Mouse (Mus musculus) hindbrain, embryonic 10.5 days (tissue): ENCODE data around the gene Cnksr1. TPM values are rescaled to one million over a fixed set of nuclear protein-coding genes. Genes with fewer than 3 reads are reported as not detected.

ENCODE experiments used
- DNase-seq: peaks from one replicate; pipeline ENCODE4 v3.0.0-alpha.2; 2017; ENCODE audit warnings: low spot score
- H3K27ac ChIP-seq: fragments of 300-500 bp; sonication (generic); 2 replicates; pipeline ENCODE4 v1.5.1; 2016; ENCODE audit warnings: mild to moderate bottlenecking, moderate library complexity
- H3K27me3 ChIP-seq: fragments of 300-500 bp; sonication (generic); 2 replicates; pipeline ENCODE4 v1.6.1; 2016; ENCODE audit warnings: mild to moderate bottlenecking; ENCODE audit not compliant: poor library complexity, insufficient read depth, severe bottlenecking
- H3K36me3 ChIP-seq: fragments of 300-500 bp; sonication (generic); 2 replicates; pipeline ENCODE4 v1.6.1; 2016; ENCODE audit warnings: mild to moderate bottlenecking, moderate library complexity
- H3K4me1 ChIP-seq: fragments of 300-500 bp; sonication (generic); replicated peaks from 2 replicates; pipeline ENCODE4 v1.6.1; 2016; ENCODE audit warnings: mild to moderate bottlenecking
- H3K4me3 ChIP-seq: fragments of 300-500 bp; sonication (generic); 2 replicates; pipeline ENCODE4 v1.5.1; 2016; ENCODE audit warnings: mild to moderate bottlenecking, moderate library complexity
- H3K9me3 ChIP-seq: fragments of 300-500 bp; sonication (generic); 2 replicates; pipeline ENCODE4 v1.6.1; 2016; ENCODE audit warnings: mild to moderate bottlenecking, moderate library complexity
- WGBS: fragments of 180-500 bp; shearing (Covaris S2); methylation state at CpG from one replicate; pipeline ENCODE4 v1.1.7; 2016; 5-methylcytosine and 5-hydroxymethylcytosine counted together
- polyA plus RNA-seq: library from polyadenylated mRNA; unstranded; fragments of >200 nt; fragmentation: Nextera tagmentation; extraction: Ambion mirVana; gene quantifications from 2 replicates; pipeline ENCODE4 v1.2.1, GENCODE M21; 2016

Gene Cnksr1
- polyA plus RNA-seq, 1 experiment from 2014 or later = 0.89 TPM

- Histone ChIP-seq H3K27me3 (peaks cover 94% of the 10 kb centered on the region), H3K27ac (peak overlapping the region; percentile 86; the same call in 1 of the 2 replicates), H3K9me3 (no peaks in the 10 kb centered on the region), H3K36me3 (no peaks in the 10 kb centered on the region), H3K4me1 (peaks cover 97% of the 10 kb centered on the region), H3K4me3 (peak overlapping the region; percentile 58)
- DNase-seq = peak; percentile 40
- 5% methylated on average over 27 of the region's 27 CpGs for WGBS
Measured at GRCm38 (mm10) chr4:134250116-134250929, 12.1 kb upstream of the Cnksr1 start.

DNA sequence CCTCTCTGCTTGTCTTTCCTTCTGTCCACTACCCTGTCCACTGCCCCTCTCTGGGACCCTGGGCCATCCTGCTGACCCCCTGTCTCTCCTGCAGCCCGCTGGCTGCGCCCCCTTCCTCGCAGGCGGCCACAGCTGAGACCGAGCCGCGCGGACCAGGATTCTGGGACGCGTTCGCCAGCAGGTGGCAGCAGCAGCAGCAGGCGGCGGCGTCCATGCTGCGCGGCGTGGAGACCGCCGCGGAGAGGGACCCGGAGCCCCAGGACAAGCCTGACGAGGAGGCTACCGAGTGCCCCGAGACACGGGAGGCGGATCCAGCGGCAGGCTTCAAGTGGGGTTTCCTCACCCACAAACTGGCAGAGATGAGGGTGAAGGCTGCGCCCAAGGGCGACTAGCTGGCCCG, 11.5 kb upstream of the Cnksr1 start:
- Histone ChIP-seq H3K27ac (peak overlapping the region; percentile 60; the same call in 1 of the 2 replicates), H3K4me1 (peaks cover 96% of the 10 kb centered on the region), H3K27me3 (peaks cover 87% of the 10 kb centered on the region), H3K9me3 (no peaks in the 10 kb centered on the region), H3K4me3 (peak overlapping the region; percentile 58), H3K36me3 (no peaks in the 10 kb centered on the region)
- WGBS = 1% methylated on average over 30 of the region's 30 CpGs
- DNase-seq = peak; percentile 83

DNA sequence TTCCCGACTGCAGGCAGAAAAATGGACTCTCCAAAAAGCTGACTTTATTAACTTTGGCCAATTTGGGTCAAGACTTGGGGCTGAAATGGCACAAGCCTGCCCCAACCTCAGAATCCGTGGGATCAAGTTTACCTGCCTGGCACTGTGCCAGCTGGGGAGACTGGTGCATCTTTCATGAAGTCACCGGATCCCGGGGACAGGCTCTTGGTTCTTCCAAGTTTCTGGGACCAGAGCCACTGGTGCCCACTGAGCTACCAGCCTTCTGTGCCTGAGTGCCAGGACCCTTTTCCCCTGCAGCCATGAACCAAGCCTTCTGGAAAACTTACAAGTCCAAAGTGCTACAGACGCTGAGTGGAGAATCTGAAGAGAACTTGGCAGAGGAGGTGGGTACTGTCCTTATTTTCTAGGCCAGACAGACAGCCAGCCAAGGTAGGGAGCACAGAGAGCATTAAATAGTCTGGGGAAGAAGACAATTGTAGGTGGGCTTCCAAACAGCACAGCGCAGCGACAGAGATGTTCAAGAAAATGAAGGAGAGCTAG, 8.6 kb upstream of the Cnksr1 start, which contains the start of gene Gm30191:
TSS of gene Gm30191 (plus strand) at position 217 of the 540 bp plus-strand sequence.
- peaks cover 10% of the 10 kb centered on the region for H3K36me3 ChIP-seq

GRCm38 (mm10) chr4:134246256-134246655, 8.1 kb upstream of the Cnksr1 start:
- Histone ChIP-seq H3K4me3 (peak overlapping the region; percentile 93; the same call in 1 of the 2 replicates), H3K27me3 (peaks cover 53% of the 10 kb centered on the region), H3K4me1 (peaks cover 75% of the 10 kb centered on the region), H3K27ac (peak overlapping the region; percentile 89; the same call in 1 of the 2 replicates), H3K36me3 (peaks cover 10% of the 10 kb centered on the region), H3K9me3 (no peaks in the 10 kb centered on the region)
- DNase-seq = peak; percentile 31
- WGBS = 29% methylated on average over 4 of the region's 4 CpGs

More for the DNA sequence above, 8.6 kb upstream of the Cnksr1 start, which contains the start of gene Gm30191:
- peak within 1 kb of the TSS; percentile 89 for H3K27ac ChIP-seq
- peaks cover 59% of the 10 kb centered on the region for H3K27me3 ChIP-seq
- H3K4me3 ChIP-seq = peak within 1 kb of the TSS; percentile 93
- H3K9me3 ChIP-seq = no peaks in the 10 kb centered on the region
- H3K4me1 ChIP-seq = peaks cover 80% of the 10 kb centered on the region
- DNase-seq = no peak
- WGBS = 72% methylated on average over 7 of the region's 7 CpGs

DNA sequence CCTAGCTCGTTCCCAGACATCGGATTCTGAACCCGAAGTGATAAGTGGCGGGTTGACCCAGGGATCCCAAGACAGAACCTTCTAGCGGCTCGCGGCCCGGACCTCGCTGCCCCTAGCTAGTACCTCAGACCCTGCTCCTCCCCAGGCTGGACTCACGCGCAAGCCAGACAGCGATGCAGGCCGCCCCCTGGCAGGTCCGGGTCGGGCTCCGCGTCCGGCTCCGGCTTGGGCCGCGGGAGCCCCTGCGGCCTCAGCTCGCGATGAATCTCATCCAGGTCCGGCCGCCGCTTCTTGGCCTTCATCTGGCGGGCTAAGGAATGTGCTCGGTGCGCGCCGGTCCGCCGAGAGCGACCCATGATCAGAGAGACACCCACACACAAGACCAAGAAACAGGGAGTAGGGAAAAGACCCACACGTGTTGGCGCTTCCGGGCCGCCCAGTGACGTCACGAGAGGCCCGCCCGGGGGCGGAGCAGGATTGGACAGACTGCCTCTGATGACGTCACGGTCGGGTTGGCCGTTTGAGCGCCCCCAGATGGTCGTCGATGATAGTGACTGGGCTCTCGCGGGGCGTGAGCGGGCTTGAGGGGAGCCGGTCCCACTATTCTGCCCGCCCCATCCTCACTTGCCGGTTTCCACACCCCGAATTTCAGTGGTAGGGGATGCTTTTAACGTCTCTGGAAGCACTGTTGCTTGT, 7.1 kb upstream of the Cnksr1 start, which contains the start of gene Zfp593:
TSS of gene Zfp593 (minus strand) at position 445 of the 696 bp plus-strand sequence.
- H3K36me3 ChIP-seq = peaks cover 10% of the 10 kb centered on the region
- no peaks in the 10 kb centered on the region for H3K9me3 ChIP-seq
- under 1% methylated on average over 60 of the region's 60 CpGs for WGBS
- H3K27ac ChIP-seq = peak within 1 kb of the TSS; percentile 89
- peaks cover 44% of the 10 kb centered on the region for H3K27me3 ChIP-seq
- DNase-seq = peak; percentile 94
- H3K4me3 ChIP-seq = peak within 1 kb of the TSS; percentile 93
- H3K4me1 ChIP-seq = peaks cover 65% of the 10 kb centered on the region

GRCm38 (mm10) chr4:134243516-134244250, 5.5 kb upstream of the Cnksr1 start, which contains the start of gene E130218I03Rik:
Gene E130218I03Rik, plus strand, starts transcription at chr4:134243662.
- Histone ChIP-seq H3K27me3 (peaks cover 34% of the 10 kb centered on the region), H3K27ac (no peak within 1 kb of the TSS), H3K4me3 (peak within 1 kb of the TSS; percentile 93), H3K36me3 (peaks cover 10% of the 10 kb centered on the region), H3K4me1 (peaks cover 53% of the 10 kb centered on the region), H3K9me3 (no peaks in the 10 kb centered on the region)
- no peak for DNase-seq
- 91% methylated on average over 17 of the region's 17 CpGs for WGBS

GRCm38 (mm10) chr4:134238686-134239085, 487 bp upstream of the Cnksr1 start:
- 18% methylated on average over 10 of the region's 10 CpGs for WGBS
- Histone ChIP-seq H3K27ac (no peak overlapping the region), H3K36me3 (peaks cover 5% of the 10 kb centered on the region), H3K4me1 (peaks cover 22% of the 10 kb centered on the region), H3K4me3 (peak overlapping the region; percentile 25), H3K9me3 (no peaks in the 10 kb centered on the region), H3K27me3 (peaks cover 40% of the 10 kb centered on the region)
- DNase-seq = no peak

- Histone ChIP-seq H3K4me3 (peak overlapping the region; percentile 25), H3K27me3 (peaks cover 42% of the 10 kb centered on the region), H3K36me3 (no peaks in the 10 kb centered on the region), H3K4me1 (peaks cover 19% of the 10 kb centered on the region), H3K9me3 (no peaks in the 10 kb centered on the region), H3K27ac (no peak overlapping the region)
- WGBS = 21% methylated on average over 19 of the region's 19 CpGs
- DNase-seq = no peak
Measured at GRCm38 (mm10) chr4:134237582-134238278, 469 bp downstream of the Cnksr1 start.

GRCm38 (mm10) chr4:134234876-134235275, 3.3 kb downstream of the Cnksr1 start:
- WGBS = 80% methylated on average over 5 of the region's 5 CpGs
- Histone ChIP-seq H3K9me3 (no peaks in the 10 kb centered on the region), H3K27me3 (peaks cover 43% of the 10 kb centered on the region), H3K4me1 (peaks cover 19% of the 10 kb centered on the region), H3K27ac (no peak overlapping the region), H3K36me3 (no peaks in the 10 kb centered on the region), H3K4me3 (no peak overlapping the region)
- no peak for DNase-seq

- no peaks in the 10 kb centered on the region for H3K36me3 ChIP-seq
- H3K9me3 ChIP-seq = no peaks in the 10 kb centered on the region
- DNase-seq = no peak
- H3K4me1 ChIP-seq = peaks cover 14% of the 10 kb centered on the region
- peaks cover 10% of the 10 kb centered on the region for H3K27me3 ChIP-seq
- no peak overlapping the region for H3K4me3 ChIP-seq
- 50% methylated on average over 8 of the region's 8 CpGs for WGBS
- no peak overlapping the region for H3K27ac ChIP-seq
Measured at GRCm38 (mm10) chr4:134230431-134230830, 7.8 kb downstream of the Cnksr1 start.

- Histone ChIP-seq H3K4me1 (peaks cover 14% of the 10 kb centered on the region), H3K27me3 (0 out of 2 replicates have a peak, but pooled peaks cover 3% of the 10 kb centered on the region), H3K27ac (no peak within 1 kb of the TSS), H3K9me3 (no peaks in the 10 kb centered on the region), H3K36me3 (no peaks in the 10 kb centered on the region), H3K4me3 (no peak within 1 kb of the TSS; the same call in 1 of the 2 replicates)
- no peak for DNase-seq
- WGBS = 76% methylated on average over 8 of the region's 8 CpGs
Measured at GRCm38 (mm10) chr4:134227194-134227593, 11.0 kb downstream of the Cnksr1 start, which contains the start of gene Catsper4. Gene Catsper4, minus strand, starts transcription at chr4:134227383.
